Mouse (Mus musculus): Measurements from ENCODE around the gene Med26. TPM values are rescaled to one million over a fixed set of nuclear protein-coding genes. Genes with fewer than 3 reads are reported as not detected.
A peak's percentile ranks its signal among the peaks of the same experiment; 100 is the strongest.

Gene Med26
- polyA plus RNA-seq, 1 experiment from 2014 or later = 8.5 TPM

- H3K9ac ChIP-seq (ENCODE audit: low read depth, low read length) = no peak overlapping the region
- ATAC-seq (replicated peaks; ENCODE audit: insufficient number of reproducible peaks, low FRiP score, low TSS enrichment) = no peak
- no peak overlapping the region for H3K4me3 ChIP-seq (ENCODE audit: low read depth, low read length)
- no peaks in the 10 kb centered on the region for H3K9me3 ChIP-seq (replicated peaks; ENCODE audit: control insufficient read depth, low read length)
- H3K4me2 ChIP-seq = no peak overlapping the region
- H3K27me3 ChIP-seq (ENCODE audit: control insufficient read depth, insufficient read depth, low read length) = no peaks in the 10 kb centered on the region
- peaks cover 24% of the 10 kb centered on the region for H3K36me3 ChIP-seq (ENCODE audit: control insufficient read depth, insufficient read depth, low read length)
- 55% methylated on average over 1 of the region's 1 CpGs for WGBS (ENCODE audit: insufficient replicate concordance)
- H3K27ac ChIP-seq (ENCODE audit: low read depth, low read length) = no peak overlapping the region
- no peaks in the 10 kb centered on the region for H3K4me1 ChIP-seq (ENCODE audit: control insufficient read depth, insufficient read depth, low read length)
Measured at GRCm38 (mm10) chr8:72561111-72561689, 13.1 kb upstream of the Med26 start.

- Histone ChIP-seq H3K9me3 (replicated peaks; ENCODE audit: control insufficient read depth, low read length) (no peaks in the 10 kb centered on the region), H3K27ac (ENCODE audit: low read depth, low read length) (no peak overlapping the region), H3K4me1 (ENCODE audit: control insufficient read depth, insufficient read depth, low read length) (no peaks in the 10 kb centered on the region), H3K4me3 (ENCODE audit: low read depth, low read length) (no peak overlapping the region), H3K9ac (ENCODE audit: low read depth, low read length) (no peak overlapping the region), H3K4me2 (no peak overlapping the region), H3K36me3 (ENCODE audit: control insufficient read depth, insufficient read depth, low read length) (peaks cover 15% of the 10 kb centered on the region), H3K27me3 (ENCODE audit: control insufficient read depth, insufficient read depth, low read length) (no peaks in the 10 kb centered on the region)
- WGBS (ENCODE audit: insufficient replicate concordance) = 49% methylated on average over 4 of the region's 4 CpGs
- ATAC-seq (replicated peaks; ENCODE audit: insufficient number of reproducible peaks, low FRiP score, low TSS enrichment) = no peak
Measured at GRCm38 (mm10) chr8:72555770-72556169, 7.7 kb upstream of the Med26 start.

- 6% methylated on average over 5 of the region's 5 CpGs for WGBS (ENCODE audit: insufficient replicate concordance)
Measured at GRCm38 (mm10) chr8:72549314-72549892, 1.3 kb upstream of the Med26 start.

GRCm38 (mm10) chr8:72548644-72549313 is 709 bp upstream of the Med26 start:
- H3K9ac ChIP-seq (ENCODE audit: low read depth, low read length) = peak overlapping the region; percentile 71
- H3K4me1 ChIP-seq (ENCODE audit: control insufficient read depth, insufficient read depth, low read length) = peaks cover 13% of the 10 kb centered on the region
- H3K27ac ChIP-seq (ENCODE audit: low read depth, low read length) = peak overlapping the region; percentile 89
- no peaks in the 10 kb centered on the region for H3K27me3 ChIP-seq (ENCODE audit: control insufficient read depth, insufficient read depth, low read length)
- peaks cover 4% of the 10 kb centered on the region for H3K36me3 ChIP-seq (ENCODE audit: control insufficient read depth, insufficient read depth, low read length)
- no peaks in the 10 kb centered on the region for H3K9me3 ChIP-seq (replicated peaks; ENCODE audit: control insufficient read depth, low read length)
- ATAC-seq (replicated peaks; ENCODE audit: insufficient number of reproducible peaks, low FRiP score, low TSS enrichment) = peak; percentile 67; the same call in 1 of the 2 replicates
- H3K4me3 ChIP-seq (ENCODE audit: low read depth, low read length) = peak overlapping the region; percentile 88
- WGBS (ENCODE audit: insufficient replicate concordance) = under 1% methylated on average over 45 of the region's 45 CpGs
- peak overlapping the region; percentile 85 for H3K4me2 ChIP-seq

More at GRCm38 (mm10) chr8:72549314-72549892, 1.3 kb upstream of the Med26 start:
- Histone ChIP-seq H3K9ac (ENCODE audit: low read depth, low read length) (peak overlapping the region; percentile 71), H3K4me1 (ENCODE audit: control insufficient read depth, insufficient read depth, low read length) (peaks cover 13% of the 10 kb centered on the region), H3K4me3 (ENCODE audit: low read depth, low read length) (peak overlapping the region; percentile 88), H3K4me2 (peak overlapping the region; percentile 85), H3K27me3 (ENCODE audit: control insufficient read depth, insufficient read depth, low read length) (no peaks in the 10 kb centered on the region), H3K36me3 (ENCODE audit: control insufficient read depth, insufficient read depth, low read length) (peaks cover 4% of the 10 kb centered on the region), H3K27ac (ENCODE audit: low read depth, low read length) (peak overlapping the region; percentile 89), H3K9me3 (replicated peaks; ENCODE audit: control insufficient read depth, low read length) (no peaks in the 10 kb centered on the region)
- ATAC-seq (replicated peaks; ENCODE audit: insufficient number of reproducible peaks, low FRiP score, low TSS enrichment) = no peak

- H3K9ac ChIP-seq (ENCODE audit: low read depth, low read length) = peak overlapping the region; percentile 91
- peak overlapping the region; percentile 68 for H3K4me2 ChIP-seq
- 3% methylated on average over 27 of the region's 27 CpGs for WGBS (ENCODE audit: insufficient replicate concordance)
- H3K27me3 ChIP-seq (ENCODE audit: control insufficient read depth, insufficient read depth, low read length) = no peaks in the 10 kb centered on the region
- H3K4me3 ChIP-seq (ENCODE audit: low read depth, low read length) = peak overlapping the region; percentile 88
- H3K9me3 ChIP-seq (replicated peaks; ENCODE audit: control insufficient read depth, low read length) = no peaks in the 10 kb centered on the region
- H3K36me3 ChIP-seq (ENCODE audit: control insufficient read depth, insufficient read depth, low read length) = no peaks in the 10 kb centered on the region; the same call in 1 of the 2 replicates
- H3K4me1 ChIP-seq (ENCODE audit: control insufficient read depth, insufficient read depth, low read length) = peaks cover 13% of the 10 kb centered on the region
- ATAC-seq (replicated peaks; ENCODE audit: insufficient number of reproducible peaks, low FRiP score, low TSS enrichment) = no peak
- H3K27ac ChIP-seq (ENCODE audit: low read depth, low read length) = peak overlapping the region; percentile 62
Measured at GRCm38 (mm10) chr8:72547122-72547801, 808 bp downstream of the Med26 start.

GRCm38 (mm10) chr8:72539234-72539633 is 8.8 kb downstream of the Med26 start:
- no peak for ATAC-seq (replicated peaks; ENCODE audit: insufficient number of reproducible peaks, low FRiP score, low TSS enrichment)
- H3K27me3 ChIP-seq (ENCODE audit: control insufficient read depth, insufficient read depth, low read length) = no peaks in the 10 kb centered on the region

GRCm38 (mm10) chr8:72534888-72535287 is 13.2 kb downstream of the Med26 start:
- no peak overlapping the region for H3K4me2 ChIP-seq
- H3K9me3 ChIP-seq (replicated peaks; ENCODE audit: control insufficient read depth, low read length) = no peaks in the 10 kb centered on the region
- WGBS (ENCODE audit: insufficient replicate concordance) = 87% methylated on average over 3 of the region's 3 CpGs
- no peak overlapping the region for H3K27ac ChIP-seq (ENCODE audit: low read depth, low read length)
- H3K27me3 ChIP-seq (ENCODE audit: control insufficient read depth, insufficient read depth, low read length) = no peaks in the 10 kb centered on the region
- no peaks in the 10 kb centered on the region for H3K36me3 ChIP-seq (ENCODE audit: control insufficient read depth, insufficient read depth, low read length)
- H3K4me3 ChIP-seq (ENCODE audit: low read depth, low read length) = no peak overlapping the region
- no peaks in the 10 kb centered on the region for H3K4me1 ChIP-seq (ENCODE audit: control insufficient read depth, insufficient read depth, low read length)
- no peak overlapping the region for H3K9ac ChIP-seq (ENCODE audit: low read depth, low read length)
- ATAC-seq (replicated peaks; ENCODE audit: insufficient number of reproducible peaks, low FRiP score, low TSS enrichment) = no peak

More at GRCm38 (mm10) chr8:72539234-72539633, 8.8 kb downstream of the Med26 start:
- no peaks in the 10 kb centered on the region for H3K4me1 ChIP-seq (ENCODE audit: control insufficient read depth, insufficient read depth, low read length)
- H3K36me3 ChIP-seq (ENCODE audit: control insufficient read depth, insufficient read depth, low read length) = no peaks in the 10 kb centered on the region; the same call in 1 of the 2 replicates
- no peaks in the 10 kb centered on the region for H3K9me3 ChIP-seq (replicated peaks; ENCODE audit: control insufficient read depth, low read length)
- H3K27ac ChIP-seq (ENCODE audit: low read depth, low read length) = no peak overlapping the region
- no peak overlapping the region for H3K4me2 ChIP-seq
- H3K9ac ChIP-seq (ENCODE audit: low read depth, low read length) = no peak overlapping the region
- H3K4me3 ChIP-seq (ENCODE audit: low read depth, low read length) = no peak overlapping the region

- ATAC-seq (replicated peaks; ENCODE audit: insufficient number of reproducible peaks, low FRiP score, low TSS enrichment) = no peak
- no peaks in the 10 kb centered on the region for H3K36me3 ChIP-seq (ENCODE audit: control insufficient read depth, insufficient read depth, low read length)
- no peaks in the 10 kb centered on the region for H3K4me1 ChIP-seq (ENCODE audit: control insufficient read depth, insufficient read depth, low read length)
- H3K27me3 ChIP-seq (ENCODE audit: control insufficient read depth, insufficient read depth, low read length) = no peaks in the 10 kb centered on the region
- H3K4me2 ChIP-seq = no peak overlapping the region
- H3K4me3 ChIP-seq (ENCODE audit: low read depth, low read length) = no peak overlapping the region
- H3K27ac ChIP-seq (ENCODE audit: low read depth, low read length) = no peak overlapping the region
- no peak overlapping the region for H3K9ac ChIP-seq (ENCODE audit: low read depth, low read length)
- no peaks in the 10 kb centered on the region for H3K9me3 ChIP-seq (replicated peaks; ENCODE audit: control insufficient read depth, low read length)
- WGBS (ENCODE audit: insufficient replicate concordance) = 81% methylated on average over 1 of the region's 1 CpGs
Measured at GRCm38 (mm10) chr8:72532103-72532502, 16.0 kb downstream of the Med26 start.

Data from heart, embryonic 11.5 days (tissue).